ENCODE assay signal across 14 mouse cellular contexts in genomic region chr3:49096118-49096517, GRCm38 (mm10).
"Had no signal": no experiment of that assay in that cellular context is flagged by ENCODE, and none has a peak within 500 bp of the region (broad histone marks: within the 10 kb centered on the region; RNA-seq: fewer than 3 reads in every experiment).

No protein-coding gene starts in this region.

- H3K9ac ChIP-seq: limb, embryonic 12.5 days; liver, embryonic 13.5 days; liver, postnatal 0 days; lung, embryonic 15.5 days had no signal

- ATAC-seq: liver, postnatal 0 days had no signal

- DNase-seq: kidney, adult 11 months; kidney, postnatal 10 days; kidney, postnatal 4 days; liver; liver, embryonic 13.5 days; liver, postnatal 0 days; lung, postnatal 14 days; right cerebral cortex, postnatal 4 days; spleen, adult 18-20 months; thymus, adult 18-20 months; thymus, postnatal 14 days had no signal

- H3K27me3 ChIP-seq: limb, embryonic 12.5 days; liver, embryonic 13.5 days; lung, embryonic 15.5 days had no signal

- H3K27ac ChIP-seq: layer of hippocampus, adult 2 months; limb, embryonic 12.5 days; liver, embryonic 13.5 days; lung, embryonic 15.5 days had no signal

- H3K36me3 ChIP-seq: limb, embryonic 12.5 days; liver, embryonic 13.5 days; lung, embryonic 15.5 days had no signal

- H3K4me3 ChIP-seq: layer of hippocampus, adult 2 months; limb, embryonic 12.5 days; liver, embryonic 13.5 days; lung, embryonic 15.5 days had no signal

- H3K9me3 ChIP-seq: limb, embryonic 12.5 days; liver, embryonic 13.5 days; lung, embryonic 15.5 days had no signal

- H3K4me1 ChIP-seq: limb, embryonic 12.5 days; liver, embryonic 13.5 days; lung, embryonic 15.5 days had no signal

- H3K4me2 ChIP-seq: limb, embryonic 12.5 days; liver, embryonic 13.5 days; lung, embryonic 15.5 days had no signal
